Mouse (Mus musculus): ENCODE measurements around the gene Far2. TPM values are rescaled to one million over a fixed set of nuclear protein-coding genes. Genes with fewer than 3 reads are reported as not detected.

Gene Far2
- total RNA-seq, 2 experiments from 2014 or later: 20.7 to 22.4 TPM

DNA sequence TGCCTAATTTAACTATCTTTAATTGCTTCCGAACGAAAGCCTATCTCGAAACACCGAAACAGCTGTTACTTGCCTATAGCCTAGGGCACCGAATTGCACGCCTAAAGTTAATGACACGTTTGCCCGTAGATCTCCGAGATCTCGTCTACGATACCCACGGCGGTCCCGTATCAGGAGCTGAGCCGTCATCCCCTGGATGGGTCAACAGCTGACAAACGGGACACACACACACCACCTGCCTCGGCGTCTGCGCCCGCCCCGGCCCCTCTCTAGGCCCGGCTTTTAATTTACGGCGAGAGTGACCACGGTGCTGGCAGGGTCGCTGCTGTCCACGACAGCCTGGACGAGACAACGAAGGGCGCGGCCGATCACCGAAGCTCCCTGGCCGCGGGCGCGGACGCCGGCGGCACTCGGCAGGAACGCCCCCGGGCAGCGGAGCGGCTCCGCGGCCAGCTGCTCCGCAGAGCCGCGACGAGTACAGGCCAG is 164.4 kb downstream of the Far2 start:
- intact Hi-C loops (cut with DNase I): loop anchor here (2.0 to 5.0 kb wide), 3 partner anchors 541 to 686 kb away; partner anchors contain the start of genes Caprin2 and Ipo8
- DNase-seq (ENCODE audit: low spot score in 2 of 2): no peak

GRCm38 (mm10) chr6:148211897-148212680 is 165.0 kb downstream of the Far2 start, which contains the start of gene Ergic2:
TSS of gene Ergic2 (minus strand) at chr6:148212374.
- DNase-seq (ENCODE audit: low spot score in 2 of 2): peak; percentile 99 to 100
- intact Hi-C loops (cut with DNase I): loop anchor here (2.0 to 5.0 kb wide), 3 partner anchors 540 to 685 kb away; partner anchors contain the start of genes Caprin2 and Ipo8

GRCm38 (mm10) chr6:148214765-148215164 is 167.7 kb downstream of the Far2 start:
- intact Hi-C loops (cut with DNase I): loop anchor here (5.0 kb wide), 2 partner anchors 538 to 683 kb away; partner anchors contain the start of gene Caprin2
- DNase-seq (ENCODE audit: low spot score in 2 of 2): peak; percentile 49 to 72

DNA sequence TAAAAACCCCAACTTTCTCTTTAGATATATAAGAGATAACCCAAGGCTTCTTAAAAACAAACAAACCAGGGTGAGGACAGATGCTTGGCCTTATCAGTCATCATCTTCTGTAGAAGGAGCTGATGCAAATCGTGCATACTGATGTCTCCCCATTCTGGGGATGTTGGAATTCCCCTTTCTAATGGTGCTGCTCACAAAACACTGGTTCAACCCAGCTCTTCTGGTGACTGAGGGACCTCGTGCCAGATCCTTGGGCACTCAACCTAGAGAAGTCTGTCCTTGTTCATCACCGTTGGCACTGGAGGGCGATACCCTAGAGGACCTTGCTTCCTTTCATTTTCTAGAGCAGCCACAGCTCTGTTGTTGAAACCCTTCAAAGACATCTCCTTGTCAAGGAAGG is 169.7 kb downstream of the Far2 start:
- intact Hi-C loops (cut with DNase I): no loop called here
- DNase-seq (ENCODE audit: low spot score in 2 of 2): no peak

- intact Hi-C loops (cut with DNase I): no loop called here
- no peak for DNase-seq (ENCODE audit: low spot score in 2 of 2)
These were observed 171.4 kb downstream of the Far2 start for GRCm38 (mm10) chr6:148218235-148219076.

DNA sequence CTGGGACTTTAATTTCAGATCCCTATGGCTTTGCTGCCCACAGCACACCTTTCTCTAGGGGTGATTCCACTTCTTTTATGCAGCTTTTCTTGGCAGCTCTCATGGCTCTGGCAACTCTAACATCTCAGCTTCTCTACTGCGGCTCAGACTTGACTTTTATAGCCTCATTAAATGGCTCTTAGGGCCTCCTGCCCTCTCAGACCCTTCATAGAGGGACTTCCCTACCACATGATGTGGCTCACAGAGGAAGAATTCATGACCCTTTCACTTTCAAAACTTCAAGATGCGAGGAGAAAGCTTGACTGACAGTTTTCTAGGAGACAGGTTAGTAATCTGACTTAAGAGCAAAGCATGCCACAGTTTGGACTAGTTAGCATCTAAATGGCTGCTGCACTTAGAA is 175.6 kb downstream of the Far2 start:
- intact Hi-C loops (cut with DNase I): no loop called here
- no peak for DNase-seq (ENCODE audit: low spot score in 2 of 2)

DNA sequence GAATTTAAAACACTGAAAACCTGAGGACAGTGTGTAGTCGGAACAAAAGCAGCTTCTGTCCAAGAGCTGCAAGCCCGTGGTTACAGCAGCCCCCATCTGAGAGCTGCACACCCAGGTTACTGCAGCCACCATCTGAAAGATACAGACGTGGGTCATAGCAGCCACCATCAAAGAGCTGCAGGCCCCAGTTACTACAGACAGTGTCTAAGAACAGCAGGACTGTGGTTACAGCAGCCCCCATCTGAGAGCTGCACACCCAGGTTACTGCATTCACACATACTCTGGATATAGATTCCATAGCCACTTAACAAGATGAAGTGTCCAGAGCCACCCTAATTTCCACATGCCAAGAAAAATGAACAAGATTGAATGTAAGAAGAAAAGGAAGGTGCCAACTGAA is 180.5 kb downstream of the Far2 start:
- intact Hi-C loops (cut with DNase I): no loop called here
- peak in 1 of 2 experiments; percentile 28 for DNase-seq (ENCODE audit: low spot score in 2 of 2)

Other genes with a start within 250 kb of the Far2 start
- gene Ergic2, start 165.1 kb downstream of the Far2 start, total RNA-seq (2021): 10 to 100 TPM; 63.4 to 63.6 TPM